Mouse (Mus musculus) spleen, postnatal 36 days (tissue): ENCODE measurements around the gene Catsper1.
A peak's percentile ranks its signal among the peaks of the same experiment; 100 is the strongest.
"Not testable (repeated sequence)": the region's sequence is repeated elsewhere in the genome, so short reads cannot be mapped to it uniquely, and the experiment has no call there.

ENCODE experiments used
- DNase-seq, 2 experiments: peaks; one replicate each; pipeline ENCODE4 v3.0.0; 2022; ENCODE audit warnings: low spot score in 2 of 2, mixed read lengths in 1 of 2

The Catsper1 gene

GRCm38 (mm10) chr19:5335441-5335840 lies at the start of gene Catsper1:
Catsper1 (plus strand) TSS chr19:5335741.
- DNase-seq = no peak

DNA sequence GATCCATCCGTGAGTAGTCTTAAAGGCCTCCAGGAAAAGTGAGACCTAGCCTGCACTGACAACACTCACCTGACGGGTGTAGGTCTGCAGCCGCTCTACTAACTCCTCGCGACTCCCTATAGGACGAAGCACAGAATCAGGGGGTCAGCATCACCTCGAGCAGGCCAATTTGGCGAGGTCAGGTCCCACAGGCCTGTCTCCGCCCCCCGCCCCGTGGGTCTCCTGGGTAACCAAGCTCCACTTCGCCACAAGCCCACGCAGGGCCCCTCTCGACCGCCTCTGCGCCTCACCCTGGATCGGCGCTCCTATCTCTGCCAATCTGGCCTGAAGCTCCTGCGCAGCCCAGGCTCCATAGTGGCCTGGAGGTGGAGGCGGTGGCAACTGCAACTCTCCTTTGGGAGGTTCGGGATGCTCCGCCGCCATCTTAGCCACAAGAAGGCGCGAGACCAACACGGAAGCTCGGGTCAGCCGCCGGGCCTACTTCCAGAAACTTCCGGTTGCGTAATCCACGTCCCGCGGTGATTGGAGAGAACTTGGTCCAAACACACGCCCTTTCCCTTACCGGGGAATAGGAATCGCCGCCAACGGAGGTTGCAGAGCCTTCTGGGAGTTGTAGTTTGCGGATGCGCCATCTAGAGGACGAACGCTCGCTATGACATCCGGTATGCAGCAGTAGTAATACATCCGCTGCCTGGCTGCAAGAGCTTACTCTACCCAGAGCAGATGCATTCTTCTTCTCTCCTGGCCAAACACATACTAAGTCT lies 40.4 kb upstream of the Catsper1 start, which contains the start of gene Sf3b2:
Gene Sf3b2 (minus strand): TSS at position 484 of the 764 bp plus-strand sequence.
- peak; percentile 98 to 99 for DNase-seq

DNA sequence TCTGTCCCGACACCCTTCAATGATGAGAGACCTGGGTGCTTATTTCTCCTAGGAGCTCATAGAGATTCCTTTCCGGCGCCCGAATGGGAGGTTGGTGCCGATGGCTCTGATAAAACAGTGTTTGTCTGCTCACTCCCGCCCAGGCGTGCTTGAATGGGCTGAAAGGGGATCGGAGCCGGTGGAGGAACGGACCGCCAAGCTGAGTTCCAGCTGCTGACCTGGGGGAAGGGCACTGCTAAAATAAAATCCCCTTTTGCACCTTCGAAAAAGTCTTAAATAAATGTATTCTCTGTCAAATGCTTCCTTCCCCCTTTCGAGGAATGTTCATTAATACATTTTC lies 39.8 kb upstream of the Catsper1 start:
- no peak for DNase-seq

GRCm38 (mm10) chr19:5296630-5297029 lies 38.9 kb upstream of the Catsper1 start:
- no peak for DNase-seq

DNA sequence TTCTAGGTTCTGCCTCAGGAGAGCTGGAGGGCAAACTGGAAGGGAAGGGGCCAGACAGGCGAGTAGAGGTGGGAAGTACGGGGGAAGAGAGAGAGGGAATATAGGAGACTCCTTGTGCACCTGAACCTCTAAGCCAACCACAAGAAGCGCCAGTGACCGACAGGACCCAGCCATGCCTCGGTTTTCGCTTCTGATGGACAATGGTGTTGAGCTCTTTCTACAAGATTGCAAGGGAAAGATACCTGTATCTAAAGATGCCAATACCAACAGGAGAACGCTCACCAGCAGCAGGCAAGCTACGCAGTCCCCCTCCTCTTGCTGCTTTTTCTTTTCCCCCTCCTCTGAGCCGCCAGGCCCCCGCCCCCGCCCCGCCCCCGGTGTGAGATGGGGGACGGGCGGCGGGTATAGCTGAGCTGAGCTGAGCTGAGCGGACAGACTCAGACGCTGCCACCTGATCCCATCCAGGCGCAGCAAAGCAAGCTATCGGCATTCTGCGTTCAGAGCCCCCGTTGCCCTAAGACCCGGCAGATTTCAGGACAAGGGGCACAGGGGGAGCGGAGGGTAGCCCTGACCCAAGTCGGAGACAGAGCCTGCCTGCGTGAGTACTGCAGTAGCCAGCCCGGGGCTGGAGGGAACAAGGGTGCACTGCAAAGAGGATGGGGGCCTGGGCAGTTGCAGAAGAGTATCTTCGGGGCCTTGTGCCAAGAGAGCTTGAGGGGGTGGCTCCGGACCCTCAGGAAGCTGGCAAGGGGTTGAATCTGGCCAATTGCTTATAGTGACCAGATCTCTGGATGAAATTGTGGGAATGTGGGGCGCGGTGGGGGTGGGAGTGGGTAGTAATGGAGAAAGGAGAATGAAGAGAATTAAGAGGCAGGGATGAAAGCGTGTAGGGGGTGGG lies 37.4 kb upstream of the Catsper1 start, which contains the start of gene Gal3st3:
Gene Gal3st3 (plus strand): TSS at position 429 of the 898 bp plus-strand sequence.
- no peak for DNase-seq

- DNase-seq = no peak
These were observed 35.0 kb upstream of the Catsper1 start for GRCm38 (mm10) chr19:5300588-5300987.

- peak; percentile 62 to 65 for DNase-seq
These were observed 33.1 kb upstream of the Catsper1 start for GRCm38 (mm10) chr19:5302455-5302854.

- no peak for DNase-seq
These were observed 29.3 kb upstream of the Catsper1 start for GRCm38 (mm10) chr19:5306279-5306678.

DNA sequence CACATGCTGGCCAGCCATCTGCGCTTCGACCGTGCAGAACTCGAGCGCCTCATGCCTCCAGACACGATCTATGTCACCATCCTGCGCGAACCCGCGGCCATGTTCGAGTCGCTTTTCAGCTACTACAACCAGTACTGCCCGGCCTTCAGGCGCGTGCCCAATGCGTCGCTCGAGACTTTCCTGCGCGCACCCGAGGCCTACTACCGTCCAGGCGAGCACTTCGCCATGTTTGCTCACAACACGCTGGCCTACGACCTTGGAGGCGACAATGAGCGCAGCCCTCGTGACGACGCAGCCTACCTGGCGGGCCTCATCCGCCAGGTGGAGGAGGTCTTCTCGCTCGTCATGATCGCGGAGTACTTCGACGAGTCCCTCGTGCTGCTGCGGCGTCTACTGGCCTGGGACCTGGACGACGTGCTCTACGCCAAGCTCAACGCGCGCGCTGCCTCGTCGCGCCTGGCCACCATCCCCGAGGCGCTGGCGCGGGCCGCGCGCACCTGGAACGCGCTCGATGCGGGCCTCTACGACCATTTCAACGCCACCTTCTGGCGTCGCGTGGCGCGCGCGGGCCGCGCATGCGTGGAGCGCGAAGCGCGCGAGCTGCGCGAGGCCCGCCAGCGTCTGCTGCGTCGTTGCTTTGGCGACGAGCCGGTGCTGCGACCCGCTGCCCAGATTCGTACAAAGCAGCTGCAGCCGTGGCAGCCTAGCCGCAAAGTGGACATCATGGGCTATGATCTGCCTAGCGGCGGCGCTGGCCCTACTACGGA lies 28.4 kb upstream of the Catsper1 start:
- DNase-seq = no peak

- DNase-seq = no peak
These were observed 26.5 kb upstream of the Catsper1 start for GRCm38 (mm10) chr19:5309025-5309424.

GRCm38 (mm10) chr19:5313189-5313588 lies 22.4 kb upstream of the Catsper1 start:
- DNase-seq = no peak

GRCm38 (mm10) chr19:5323801-5324200 lies 11.7 kb upstream of the Catsper1 start:
- DNase-seq = peak; percentile 13 to 27

DNA sequence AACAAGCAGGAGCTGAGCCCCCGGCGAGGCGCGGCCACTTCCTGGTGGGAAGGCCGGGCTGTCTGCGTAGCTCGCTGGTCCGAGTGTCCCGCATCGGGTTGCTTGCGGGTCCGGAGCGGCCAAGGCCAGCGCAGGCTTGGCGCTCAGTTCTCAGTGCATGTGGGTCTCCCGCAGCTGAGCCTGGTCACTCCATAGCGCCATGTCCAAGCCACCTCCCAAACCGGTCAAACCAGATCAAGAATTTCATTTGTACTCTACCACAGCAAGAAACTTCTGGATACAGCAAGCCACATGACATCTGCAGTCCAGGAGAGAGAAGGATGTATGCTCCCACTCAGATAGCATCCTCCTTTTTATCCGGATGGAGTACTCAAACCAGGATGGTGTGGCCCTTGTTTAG lies 7.6 kb upstream of the Catsper1 start:
- no peak for DNase-seq

DNA sequence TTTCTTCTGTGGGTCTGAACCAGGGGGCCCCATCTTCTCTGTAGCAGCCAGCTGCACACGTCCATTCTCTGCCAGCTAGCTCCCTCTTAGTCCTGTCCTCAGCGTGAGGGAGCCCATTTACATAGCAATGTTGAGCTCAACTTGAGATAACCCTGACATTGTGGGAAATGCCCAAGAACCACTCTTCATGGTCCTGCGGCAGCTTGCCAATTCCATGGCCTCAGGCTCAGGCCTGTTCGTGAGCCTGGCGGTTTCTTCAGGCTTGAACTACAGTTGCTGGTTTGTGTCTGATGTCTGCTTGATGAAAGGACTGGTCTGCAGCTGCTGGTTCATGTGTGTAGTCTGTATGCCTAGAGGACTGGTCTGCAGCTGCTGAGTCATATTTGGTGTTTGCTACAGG lies 800 bp upstream of the Catsper1 start:
- no peak for DNase-seq

DNA sequence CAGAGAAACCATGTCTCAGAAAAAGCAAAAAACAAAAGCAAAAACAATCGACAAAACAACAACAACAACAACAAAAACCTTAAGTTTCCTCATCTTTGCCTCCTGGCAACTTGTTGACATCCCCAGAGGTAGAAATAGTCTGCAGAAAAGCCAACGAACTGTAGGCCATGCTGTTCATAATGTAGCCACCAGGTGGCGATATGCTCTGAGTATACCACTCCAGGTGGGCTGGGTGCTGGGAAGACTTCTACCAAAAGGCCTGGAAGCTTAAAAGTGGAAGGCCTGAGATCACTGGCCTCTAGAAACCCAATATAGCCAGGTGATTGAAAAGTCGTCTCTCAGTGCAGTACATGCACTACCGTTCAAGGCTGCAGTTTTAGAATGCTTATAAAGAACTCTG lies 2.4 kb downstream of the Catsper1 start:
- DNase-seq = peak; percentile 45 to 64

DNA sequence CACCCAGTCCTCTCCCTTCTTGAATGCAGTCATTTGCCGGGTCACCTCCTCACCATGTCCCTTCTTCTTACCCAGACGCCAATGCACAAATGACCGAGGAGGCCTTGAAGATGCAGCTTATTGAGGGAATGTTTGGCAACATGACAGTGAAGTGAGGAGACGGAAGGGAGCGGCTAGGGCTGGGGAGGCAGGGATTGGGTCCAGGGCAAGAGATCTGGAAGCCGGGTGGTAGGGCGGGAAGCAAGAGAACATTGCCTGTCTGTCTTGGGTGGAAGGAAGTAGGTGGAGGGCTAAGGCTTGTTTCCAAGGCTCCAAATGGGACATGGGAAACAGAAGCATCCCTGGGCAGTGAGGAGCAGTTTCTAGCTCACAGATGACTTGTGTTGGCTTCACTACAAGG lies 5.8 kb downstream of the Catsper1 start:
- no peak for DNase-seq

GRCm38 (mm10) chr19:5345297-5346131 lies 10.0 kb downstream of the Catsper1 start:
- no peak for DNase-seq

DNA sequence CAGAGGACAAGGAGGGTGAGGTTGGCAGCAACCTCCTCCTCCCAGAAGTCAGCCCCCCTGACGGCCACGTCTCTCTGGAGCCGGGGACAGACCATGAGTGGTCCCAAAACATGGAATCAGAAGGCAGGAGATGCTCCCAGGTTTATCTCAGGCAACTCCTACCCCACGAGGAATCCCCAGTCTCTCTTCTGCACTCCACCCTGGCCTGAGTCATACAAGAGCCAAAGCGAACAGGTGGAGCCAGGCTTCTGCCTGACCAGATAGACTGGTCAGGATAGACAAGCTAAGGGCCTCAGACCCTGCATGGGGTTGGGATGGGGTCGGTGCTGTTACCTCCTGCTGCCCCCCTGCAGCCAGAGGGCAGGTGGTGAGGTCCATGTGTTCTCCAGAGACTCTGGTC lies 12.5 kb downstream of the Catsper1 start:
- no peak for DNase-seq

GRCm38 (mm10) chr19:5348526-5349501 lies 13.3 kb downstream of the Catsper1 start:
- DNase-seq = no peak

DNA sequence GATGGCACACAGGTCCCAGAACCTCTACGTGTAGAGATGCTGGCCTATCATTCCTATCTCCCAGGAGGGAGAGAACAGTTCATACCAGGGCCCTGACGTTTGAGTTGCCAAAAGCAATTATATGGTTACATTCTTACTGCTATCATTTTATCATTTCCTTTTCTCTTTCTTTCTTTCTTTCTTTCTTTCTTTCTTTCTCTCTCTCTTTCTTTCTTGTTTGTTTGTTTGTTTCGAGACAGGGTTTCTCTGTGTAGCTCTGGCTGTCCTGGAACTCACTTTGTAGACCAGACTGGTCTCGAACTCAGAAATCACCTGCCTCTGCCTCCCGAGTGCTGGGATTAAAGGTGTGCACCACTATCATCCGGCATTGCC lies 13.9 kb downstream of the Catsper1 start, which contains the start of gene Cst6:
Gene Cst6 (minus strand): TSS at position 73 of the 372 bp plus-strand sequence.
- DNase-seq = not testable (repeated sequence)
